ENCODE assay signal across 9 mouse cellular contexts in the genomic region with DNA sequence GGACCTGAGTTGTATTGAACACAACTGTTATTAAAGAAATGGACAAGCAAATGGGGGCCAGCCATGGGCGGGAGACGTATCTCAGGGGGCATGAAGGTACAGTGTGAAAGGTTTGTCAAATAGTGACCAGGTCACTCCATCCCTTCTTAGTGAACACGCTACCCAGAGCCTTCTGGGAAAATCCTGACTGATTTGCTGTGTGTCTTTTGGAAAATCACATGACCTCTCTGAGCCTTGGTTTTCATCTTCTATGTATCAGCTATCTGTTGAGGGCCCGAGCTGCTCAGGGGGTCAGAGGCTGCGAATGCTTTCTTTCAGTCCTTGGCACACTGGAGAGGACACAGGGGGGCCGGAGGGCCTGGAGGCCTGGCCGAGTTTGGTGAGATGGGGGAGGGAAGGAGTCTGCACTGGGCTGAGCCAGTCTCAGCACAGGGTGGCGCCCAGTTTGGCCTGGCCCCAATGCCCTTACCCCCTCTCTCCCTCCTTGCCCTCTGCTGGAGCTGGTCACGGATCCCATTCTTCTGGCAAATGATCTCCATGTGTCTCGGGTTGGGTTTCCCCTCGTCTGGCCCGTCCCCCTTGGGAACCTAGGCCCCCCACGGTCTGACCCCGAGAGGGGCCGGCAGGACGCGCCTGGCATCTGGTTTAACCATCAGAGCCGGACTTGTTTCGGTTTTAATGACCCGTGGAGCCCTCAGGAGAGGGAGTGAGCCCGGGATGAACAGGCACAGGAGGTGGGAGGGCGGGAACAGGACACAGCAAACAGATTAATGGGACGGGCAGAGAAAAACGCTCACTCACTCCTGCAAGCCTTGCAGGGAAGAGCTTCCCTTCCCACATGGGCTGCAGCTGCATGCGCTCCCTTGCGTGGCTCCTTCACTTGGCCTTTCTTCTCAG.
A peak's percentile ranks its signal among the peaks of the same experiment; 100 is the strongest.
DNase-seq lines count a peak whose midpoint lies in the region; ATAC-seq and TF ChIP-seq lines count a peak whose summit lies in the region.
"Had no signal": no experiment of that assay in that cellular context is flagged by ENCODE, and none has a peak within 500 bp of the region (broad histone marks: within the 10 kb centered on the region; RNA-seq: fewer than 3 reads in every experiment).

No protein-coding gene starts in this region.

- H3K36me3 ChIP-seq in lung, postnatal 0 days (ENCODE audit: insufficient read depth, low read length) = no peaks in the 10 kb centered on the region
- no peaks in the 10 kb centered on the region for H3K36me3 ChIP-seq in heart, embryonic 10.5 days
- H3K36me3 ChIP-seq in neural tube, embryonic 15.5 days = no peaks in the 10 kb centered on the region
- H3K36me3 ChIP-seq: G1E had no signal

- H3K9me3 ChIP-seq in lung, postnatal 0 days (ENCODE audit: low read length) = no peaks in the 10 kb centered on the region
- no peaks in the 10 kb centered on the region for H3K9me3 ChIP-seq in heart, embryonic 10.5 days
- H3K9me3 ChIP-seq in neural tube, embryonic 15.5 days (replicated peaks) = no peaks in the 10 kb centered on the region

- no peak overlapping the region for H3K27ac ChIP-seq in lung, postnatal 0 days (ENCODE audit: low read length)
- peak overlapping the region; percentile 80 for H3K27ac ChIP-seq in heart, embryonic 10.5 days
- no peak overlapping the region for H3K27ac ChIP-seq in neural tube, embryonic 15.5 days (replicated peaks)

- H3K4me3 ChIP-seq in lung, postnatal 0 days (ENCODE audit: low read depth, low read length) = no peak overlapping the region
- H3K4me3 ChIP-seq in heart, embryonic 10.5 days = peak overlapping the region; percentile 46
- H3K4me3 ChIP-seq in neural tube, embryonic 15.5 days (replicated peaks) = no peak overlapping the region

- H3K27me3 ChIP-seq in lung, postnatal 0 days (replicated peaks; ENCODE audit: insufficient read depth, low read length) = no peaks in the 10 kb centered on the region
- peaks cover 72% of the 10 kb centered on the region for H3K27me3 ChIP-seq in heart, embryonic 10.5 days (ENCODE audit: insufficient read depth, poor library complexity, severe bottlenecking)
- H3K27me3 ChIP-seq in neural tube, embryonic 15.5 days (replicated peaks) = peaks cover 12% of the 10 kb centered on the region; the same call in 1 of the 2 replicates

- H3K4me2 ChIP-seq in lung, postnatal 0 days (replicated peaks; ENCODE audit: low read depth, low read length) = peak overlapping the region; percentile 34; the same call in 1 of the 2 replicates
- H3K4me2 ChIP-seq in neural tube, embryonic 15.5 days = peak overlapping the region; percentile 22

- H3K4me1 ChIP-seq in lung, postnatal 0 days (ENCODE audit: insufficient read depth, low read depth, low read length) = no peaks in the 10 kb centered on the region; the same call in 1 of the 2 replicates
- peaks cover 80% of the 10 kb centered on the region for H3K4me1 ChIP-seq in heart, embryonic 10.5 days
- H3K4me1 ChIP-seq in neural tube, embryonic 15.5 days = peaks cover 35% of the 10 kb centered on the region

- DNase-seq in lung, postnatal 0 days (ENCODE audit: low spot score) = no peak
- no peak for DNase-seq in lung, postnatal 14 days
- DNase-seq in heart, embryonic 10.5 days (ENCODE audit: low spot score) = no peak
- DNase-seq in kidney, postnatal 36 days = peak; percentile 19 to 27
- no peak for DNase-seq in cerebellum, adult 18-20 months
- no peak for DNase-seq in layer of hippocampus, postnatal 36 days
- no peak for DNase-seq in left cerebral cortex, adult 9 months (ENCODE audit: low spot score in 2 of 2)

- ATAC-seq in lung, postnatal 0 days = peak; percentile 26; the same call in 1 of the 2 replicates
- no peak for ATAC-seq in neural tube, embryonic 15.5 days (ENCODE audit: low FRiP score)

- H3K9ac ChIP-seq in lung, postnatal 0 days (replicated peaks; ENCODE audit: low read depth) = no peak overlapping the region
- no peak overlapping the region for H3K9ac ChIP-seq in neural tube, embryonic 15.5 days (replicated peaks)

- TF ChIP-seq EP300 in lung, postnatal 0 days (IDR thresholded peaks at IDR 0.05) = no peak

- TF ChIP-seq CTCF in lung, postnatal 0 days (IDR thresholded peaks at IDR 0.05) = no peak

- 30% methylated on average over 26 of the region's 26 CpGs for WGBS in lung, postnatal 0 days
- 16% methylated on average over 26 of the region's 26 CpGs for WGBS in heart, embryonic 10.5 days
- 17% methylated on average over 26 of the region's 26 CpGs for WGBS in neural tube, embryonic 15.5 days

Comparison
In these comparisons a context has a peak if more than half of its experiments do, and no peak if none do; other contexts are left out.
1. DNase-seq: peak in kidney, postnatal 36 days (2 of 2); none in lung, postnatal 0 days (single experiment), lung, postnatal 14 days (single experiment), heart, embryonic 10.5 days (single experiment), cerebellum, adult 18-20 months (0 of 2), layer of hippocampus, postnatal 36 days (0 of 2) and left cerebral cortex, adult 9 months (0 of 2).